Mouse (Mus musculus): Measurements from ENCODE around the gene Mgmt. TPM values are rescaled to one million over a fixed set of nuclear protein-coding genes. Genes with fewer than 3 reads are reported as not detected.

Gene Mgmt
- polyA plus RNA-seq, 1 experiment: 1.6 TPM

DNA sequence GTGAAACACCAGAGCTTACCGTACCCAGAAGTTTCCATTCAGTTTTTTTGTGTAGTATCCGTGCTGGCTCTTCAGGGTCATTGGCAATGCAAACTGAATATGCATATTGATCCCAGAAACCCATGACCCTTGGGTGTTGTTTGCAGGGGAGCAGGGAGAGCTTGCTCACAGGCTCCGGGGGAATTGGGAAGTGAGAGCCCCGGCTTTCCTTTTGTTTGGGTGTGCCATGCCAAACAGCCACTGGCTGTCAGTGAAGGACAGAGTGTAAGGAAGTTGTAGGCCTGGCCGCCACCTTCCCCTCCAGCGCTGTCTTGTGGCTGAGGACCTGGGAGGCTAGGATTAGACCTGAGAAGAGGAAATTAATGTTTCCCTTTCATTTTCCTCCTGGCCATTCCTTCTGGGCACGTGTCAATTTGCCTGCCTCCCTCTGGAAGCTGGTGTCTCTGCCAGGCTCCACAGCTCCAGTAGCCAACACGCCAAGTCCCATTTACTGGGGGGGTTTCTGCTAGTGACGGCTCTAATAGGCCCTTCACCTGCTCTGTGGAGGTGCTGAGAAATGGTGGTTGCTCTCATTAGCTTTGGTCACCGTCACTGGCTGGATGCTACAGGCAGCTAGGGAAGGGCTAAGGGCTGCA, 144.0 kb downstream of the Mgmt start:
- WGBS: 76% methylated on average over 10 of the region's 10 CpGs

DNA sequence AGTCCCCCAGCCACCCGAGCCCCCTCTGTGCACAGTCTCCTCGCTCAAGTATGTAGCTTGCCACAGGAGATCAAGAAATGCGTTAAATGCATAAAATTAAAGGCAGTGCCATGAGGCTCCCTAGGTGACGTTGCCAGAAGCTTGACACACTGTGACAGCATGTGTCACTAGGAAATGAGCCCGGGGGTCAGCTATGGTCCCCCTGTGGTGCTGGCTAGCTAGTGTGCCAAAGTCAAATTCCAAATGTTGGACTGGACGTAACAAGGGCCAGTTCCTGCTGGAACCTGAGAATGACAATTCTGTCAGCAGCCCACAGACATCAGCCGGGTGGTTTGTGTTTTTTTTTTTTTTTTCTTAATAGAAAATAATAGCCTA, 144.5 kb downstream of the Mgmt start:
- Histone ChIP-seq H3K36me3 (ENCODE audit: control insufficient read depth, insufficient read depth, low read length) (no peaks in the 10 kb centered on the region), H3K27ac (ENCODE audit: insufficient read depth, low read length) (no peak overlapping the region), H3K4me3 (ENCODE audit: extremely low read depth, insufficient read depth, insufficient read length) (no peak overlapping the region), H3K27me3 (ENCODE audit: control insufficient read depth, insufficient read depth, low read length) (0 out of 2 replicates have a peak, but pooled peaks cover 1% of the 10 kb centered on the region), H3K4me1 (ENCODE audit: control insufficient read depth, insufficient read depth, insufficient read length) (no peaks in the 10 kb centered on the region)
- whole genome bisulfite sequencing: 92% methylated on average over 7 of the region's 7 CpGs
- DNase-seq (ENCODE audit: low read depth in 1 of 2, low spot score in 2 of 2): no peak
- no peak for TF ChIP-seq POLR2A (IDR thresholded peaks at IDR 0.05; ENCODE audit: low read depth, low read length)

More for the DNA sequence above, 144.0 kb downstream of the Mgmt start:
- DNase-seq (ENCODE audit: low read depth in 1 of 2, low spot score in 2 of 2): no peak
- Histone ChIP-seq H3K27ac (ENCODE audit: insufficient read depth, low read length) (no peak overlapping the region), H3K36me3 (ENCODE audit: control insufficient read depth, insufficient read depth, low read length) (no peaks in the 10 kb centered on the region), H3K4me1 (ENCODE audit: control insufficient read depth, insufficient read depth, insufficient read length) (no peaks in the 10 kb centered on the region), H3K4me3 (ENCODE audit: extremely low read depth, insufficient read depth, insufficient read length) (no peak overlapping the region), H3K27me3 (ENCODE audit: control insufficient read depth, insufficient read depth, low read length) (0 out of 2 replicates have a peak, but pooled peaks cover 1% of the 10 kb centered on the region)
- TF ChIP-seq POLR2A (IDR thresholded peaks at IDR 0.05; ENCODE audit: low read depth, low read length) (no peak), CTCF (IDR thresholded peaks at IDR 0.05; ENCODE audit: extremely low read depth, insufficient read depth, insufficient read length, insufficient replicate concordance) (no peak)

DNA sequence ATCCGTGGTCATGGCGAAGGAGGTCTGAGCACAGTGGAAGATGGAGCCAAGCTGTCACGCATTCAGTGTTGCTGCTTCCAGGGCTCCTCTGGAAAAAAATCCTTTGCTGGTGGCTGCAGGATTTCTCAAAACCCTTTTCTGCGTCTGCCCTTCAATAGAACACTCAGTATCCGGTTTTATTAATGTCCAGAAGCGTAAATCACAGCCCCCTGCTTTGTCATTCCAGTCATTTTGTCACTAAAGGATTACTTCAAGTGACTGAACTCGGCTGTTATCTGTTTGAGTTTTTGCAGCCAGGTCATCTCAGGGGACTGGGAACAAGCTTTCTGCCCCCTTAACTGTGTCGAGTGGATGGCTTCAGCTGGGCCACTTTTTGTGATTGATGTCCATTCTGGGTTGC, 146.2 kb downstream of the Mgmt start:
- no peak overlapping the region for H3K4me3 ChIP-seq (ENCODE audit: extremely low read depth, insufficient read depth, insufficient read length)
- DNase-seq (ENCODE audit: low read depth in 1 of 2, low spot score in 2 of 2): no peak
- H3K27me3 ChIP-seq (ENCODE audit: control insufficient read depth, insufficient read depth, low read length): 0 out of 2 replicates have a peak, but pooled peaks cover 1% of the 10 kb centered on the region
- TF ChIP-seq CTCF (IDR thresholded peaks at IDR 0.05; ENCODE audit: extremely low read depth, insufficient read depth, insufficient read length, insufficient replicate concordance): no peak
- TF ChIP-seq POLR2A (IDR thresholded peaks at IDR 0.05; ENCODE audit: low read depth, low read length): no peak
- WGBS: 80% methylated on average over 8 of the region's 8 CpGs
- no peak overlapping the region for H3K27ac ChIP-seq (ENCODE audit: insufficient read depth, low read length)
- H3K36me3 ChIP-seq (ENCODE audit: control insufficient read depth, insufficient read depth, low read length): no peaks in the 10 kb centered on the region
- H3K4me1 ChIP-seq (ENCODE audit: control insufficient read depth, insufficient read depth, insufficient read length): no peaks in the 10 kb centered on the region

DNA sequence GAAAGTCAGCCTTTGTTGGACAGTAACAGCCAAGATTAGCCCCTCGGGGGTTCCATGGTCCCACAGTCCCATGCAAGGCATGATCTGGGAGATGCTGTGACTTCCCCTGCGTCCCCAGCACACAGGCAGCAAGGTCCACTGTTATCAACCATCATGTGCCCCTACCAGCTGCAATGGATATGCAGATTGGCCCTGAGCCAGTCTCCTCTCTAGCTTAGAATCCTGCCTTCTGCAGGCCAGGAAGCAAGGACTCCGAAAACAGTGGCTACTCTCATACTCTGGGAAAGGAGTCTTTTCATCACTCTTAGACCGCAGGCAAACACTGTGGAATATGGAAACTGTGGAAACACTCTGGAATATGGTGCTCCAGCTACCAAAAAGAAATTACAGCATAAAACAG, 152.5 kb downstream of the Mgmt start:
- Histone ChIP-seq H3K27ac (ENCODE audit: insufficient read depth, low read length) (no peak overlapping the region), H3K4me3 (ENCODE audit: extremely low read depth, insufficient read depth, insufficient read length) (no peak overlapping the region), H3K27me3 (ENCODE audit: control insufficient read depth, insufficient read depth, low read length) (no peaks in the 10 kb centered on the region), H3K4me1 (ENCODE audit: control insufficient read depth, insufficient read depth, insufficient read length) (no peaks in the 10 kb centered on the region), H3K36me3 (ENCODE audit: control insufficient read depth, insufficient read depth, low read length) (no peaks in the 10 kb centered on the region)
- no peak for DNase-seq (ENCODE audit: low read depth in 1 of 2, low spot score in 2 of 2)
- WGBS: 91% methylated on average over 4 of the region's 4 CpGs
- TF ChIP-seq CTCF (IDR thresholded peaks at IDR 0.05; ENCODE audit: extremely low read depth, insufficient read depth, insufficient read length, insufficient replicate concordance) (no peak), POLR2A (IDR thresholded peaks at IDR 0.05; ENCODE audit: low read depth, low read length) (no peak)

DNA sequence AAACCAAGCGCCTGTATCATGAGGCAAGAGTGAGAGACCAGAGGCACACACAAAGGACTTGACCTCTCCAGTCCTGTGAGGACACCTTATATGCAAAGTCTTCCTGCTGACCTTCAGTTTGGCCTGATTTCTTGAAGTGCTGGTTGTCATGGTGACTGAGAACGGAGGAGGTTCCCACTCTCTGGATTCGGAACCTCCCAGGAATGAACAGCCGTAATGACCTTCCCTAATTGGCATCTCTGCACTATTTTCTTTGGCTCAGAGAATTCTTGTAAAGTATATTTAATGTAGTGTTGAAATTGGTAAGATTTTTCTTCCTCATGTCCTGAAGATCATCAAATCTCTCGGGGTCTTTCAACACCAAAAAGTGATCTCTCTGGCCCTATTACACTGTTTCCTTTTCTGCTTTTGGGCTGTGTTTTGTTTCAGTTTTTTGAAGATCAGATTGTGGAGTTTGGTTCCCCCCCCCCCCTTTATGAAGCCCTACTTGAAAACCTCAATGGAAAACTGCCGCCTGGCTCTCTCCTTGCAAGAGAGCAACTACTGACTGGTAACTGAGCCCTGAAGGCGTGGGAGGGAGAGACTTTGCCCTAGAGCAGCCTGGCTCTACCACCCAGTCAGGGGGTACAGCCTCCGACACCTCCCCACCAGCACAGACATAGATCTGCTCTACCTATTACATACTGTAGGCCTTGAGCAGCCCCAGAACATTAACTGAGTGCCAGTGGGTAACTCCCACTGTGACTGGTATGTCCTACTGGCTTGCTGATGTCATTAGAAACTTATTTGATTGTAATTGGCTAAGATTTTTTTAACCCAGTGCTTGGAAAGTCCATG, 153.9 kb downstream of the Mgmt start:
- WGBS: 88% methylated on average over 8 of the region's 8 CpGs
- no peak overlapping the region for H3K4me3 ChIP-seq (ENCODE audit: extremely low read depth, insufficient read depth, insufficient read length)
- TF ChIP-seq CTCF (IDR thresholded peaks at IDR 0.05; ENCODE audit: extremely low read depth, insufficient read depth, insufficient read length, insufficient replicate concordance) (no peak), POLR2A (IDR thresholded peaks at IDR 0.05; ENCODE audit: low read depth, low read length) (no peak)
- no peaks in the 10 kb centered on the region for H3K27me3 ChIP-seq (ENCODE audit: control insufficient read depth, insufficient read depth, low read length)
- DNase-seq (ENCODE audit: low read depth in 1 of 2, low spot score in 2 of 2): no peak
- H3K27ac ChIP-seq (ENCODE audit: insufficient read depth, low read length): no peak overlapping the region
- H3K36me3 ChIP-seq (ENCODE audit: control insufficient read depth, insufficient read depth, low read length): no peaks in the 10 kb centered on the region
- H3K4me1 ChIP-seq (ENCODE audit: control insufficient read depth, insufficient read depth, insufficient read length): no peaks in the 10 kb centered on the region

DNA sequence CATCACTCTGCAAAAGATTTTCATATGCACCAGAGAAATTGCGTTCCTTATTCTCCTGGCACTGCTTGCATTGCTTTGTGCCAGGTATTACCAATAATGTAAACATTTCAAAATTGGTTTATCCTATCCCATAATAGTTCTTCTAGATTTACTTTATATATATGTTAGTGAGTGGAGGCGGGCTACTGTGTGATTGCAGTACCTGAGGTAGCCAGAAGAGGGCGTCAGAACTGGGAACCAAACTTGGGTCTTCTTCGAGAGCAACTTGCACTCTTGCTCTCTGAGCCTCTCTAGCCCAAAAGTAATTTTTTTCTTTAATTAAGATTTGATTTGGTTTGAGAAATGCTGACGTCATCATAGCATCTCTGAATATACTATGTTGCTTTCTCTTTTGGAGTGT, 159.9 kb downstream of the Mgmt start:
- TF ChIP-seq CTCF (IDR thresholded peaks at IDR 0.05; ENCODE audit: extremely low read depth, insufficient read depth, insufficient read length, insufficient replicate concordance) (no peak), POLR2A (IDR thresholded peaks at IDR 0.05; ENCODE audit: low read depth, low read length) (no peak)
- Histone ChIP-seq H3K4me1 (ENCODE audit: control insufficient read depth, insufficient read depth, insufficient read length) (no peaks in the 10 kb centered on the region), H3K27me3 (ENCODE audit: control insufficient read depth, insufficient read depth, low read length) (no peaks in the 10 kb centered on the region), H3K4me3 (ENCODE audit: extremely low read depth, insufficient read depth, insufficient read length) (no peak overlapping the region), H3K36me3 (ENCODE audit: control insufficient read depth, insufficient read depth, low read length) (no peaks in the 10 kb centered on the region), H3K27ac (ENCODE audit: insufficient read depth, low read length) (no peak overlapping the region)
- WGBS: 80% methylated on average over 5 of the region's 5 CpGs
- no peak for DNase-seq (ENCODE audit: low read depth in 1 of 2, low spot score in 2 of 2)

DNA sequence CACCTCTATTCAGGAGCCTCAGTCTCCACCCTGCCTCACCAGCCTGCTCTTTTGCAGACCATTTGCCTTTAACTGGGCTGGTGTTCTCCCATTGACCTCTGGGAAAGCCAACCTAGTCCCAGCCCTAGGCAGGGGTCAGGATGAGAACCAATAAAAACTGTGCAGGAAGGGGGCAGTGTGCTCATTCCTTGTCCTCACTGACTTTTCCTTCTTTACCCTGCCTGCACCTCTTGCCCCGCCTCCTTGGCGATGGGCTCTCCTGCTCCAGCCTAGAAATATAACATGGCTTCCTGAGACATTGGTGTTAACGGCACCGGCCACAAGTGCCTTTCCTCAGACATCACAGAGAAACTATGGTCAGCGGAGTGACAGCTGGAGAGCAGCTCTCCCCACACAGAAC, 161.7 kb downstream of the Mgmt start:
- H3K4me3 ChIP-seq (ENCODE audit: extremely low read depth, insufficient read depth, insufficient read length): no peak overlapping the region
- WGBS: 77% methylated on average over 5 of the region's 5 CpGs
- no peaks in the 10 kb centered on the region for H3K27me3 ChIP-seq (ENCODE audit: control insufficient read depth, insufficient read depth, low read length)
- H3K27ac ChIP-seq (ENCODE audit: insufficient read depth, low read length): no peak overlapping the region
- TF ChIP-seq POLR2A (IDR thresholded peaks at IDR 0.05; ENCODE audit: low read depth, low read length): no peak
- no peak for TF ChIP-seq CTCF (IDR thresholded peaks at IDR 0.05; ENCODE audit: extremely low read depth, insufficient read depth, insufficient read length, insufficient replicate concordance)
- H3K36me3 ChIP-seq (ENCODE audit: control insufficient read depth, insufficient read depth, low read length): no peaks in the 10 kb centered on the region
- DNase-seq (ENCODE audit: low read depth in 1 of 2, low spot score in 2 of 2): no peak
- H3K4me1 ChIP-seq (ENCODE audit: control insufficient read depth, insufficient read depth, insufficient read length): no peaks in the 10 kb centered on the region
